Mouse (Mus musculus): ENCODE data around the gene Tiam1.

GRCm38 (mm10) chr16:89958030-89958429, 185.5 kb downstream of the Tiam1 start:
- no peak for TF ChIP-seq CTCF (IDR thresholded peaks at IDR 0.05; ENCODE audit: low read depth)
- no peak for TF ChIP-seq EP300 (optimal IDR thresholded peaks at IDR 0.05)

Measured in stomach, postnatal 0 days (tissue).